Mouse (Mus musculus) megakaryocyte, embryonic 14.5 days (primary cell): ENCODE measurements around the gene Pdss2.

Experiments used
- FLI1 ChIP-seq: IDR thresholded peaks from 2 replicates; pipeline ENCODE4 v1.6.1; 2012; ENCODE audit warnings: low read length, inconsistent platforms, mixed read lengths
- GATA1 ChIP-seq: IDR thresholded peaks from 3 replicates; pipeline ENCODE4 v1.6.1; 2012; ENCODE audit warnings: mixed read lengths, low read length, inconsistent platforms, borderline replicate concordance

GRCm38 (mm10) chr10:43507051-43507450 lies 285.8 kb downstream of the Pdss2 start:
- TF ChIP-seq GATA1 (no peak), FLI1 (no peak)
